Mouse (Mus musculus) heart, adult 2 months (tissue): Measurements from ENCODE around the gene Catsperz. TPM values are rescaled to one million over a fixed set of nuclear protein-coding genes. Genes with fewer than 3 reads are reported as not detected.

ENCODE experiments used
- DNase-seq, 2 experiments: peaks; one replicate each; pipeline ENCODE4 v3.0.0; 2021
- H3K27ac ChIP-seq: fragments of 200-600 bp; 2 replicates; pipeline ENCODE4 v1.8.1; 2022
- H3K27me3 ChIP-seq: fragments of 200-500 bp; 2 replicates; pipeline ENCODE4 v1.6.1; 2012; ENCODE audit warnings: mild to moderate bottlenecking, low read length, inconsistent platforms, mixed read lengths; ENCODE audit not compliant: control insufficient read depth, insufficient read depth
- H3K36me3 ChIP-seq: fragments of 200-500 bp; 2 replicates; pipeline ENCODE4 v1.6.1; 2012; ENCODE audit warnings: low read length, inconsistent platforms; ENCODE audit not compliant: control insufficient read depth, insufficient read depth
- H3K4me1 ChIP-seq: fragments of 200-500 bp; 2 replicates; pipeline ENCODE4 v1.6.1; 2011; ENCODE audit warnings: low read length; ENCODE audit not compliant: control insufficient read depth, insufficient read depth
- H3K4me3 ChIP-seq: fragments of 200-600 bp; 2 replicates; pipeline ENCODE4 v1.8.1; 2022
- H3K79me2 ChIP-seq: fragments of 200-500 bp; replicated peaks from 2 replicates; pipeline ENCODE4 v1.6.1; 2012; ENCODE audit warnings: mild to moderate bottlenecking, inconsistent platforms, low read length, moderate library complexity, mixed read lengths; ENCODE audit not compliant: control insufficient read depth, insufficient read depth
- H3K9ac ChIP-seq: fragments of 200-500 bp; 2 replicates; pipeline ENCODE4 v1.6.1; 2012; ENCODE audit warnings: low read depth, mild to moderate bottlenecking, control low read depth, inconsistent platforms, low read length, mixed read lengths
- CTCF ChIP-seq: fragments of 200-600 bp; IDR thresholded peaks from 2 replicates; pipeline ENCODE4 v1.8.1; 2022; ENCODE audit warnings: antibody characterized with exemption, mild to moderate bottlenecking, moderate library complexity
- EP300 ChIP-seq: fragments of 200-500 bp; IDR thresholded peaks from 2 replicates; pipeline ENCODE4 v1.6.1; 2011; ENCODE audit warnings: low read depth, low read length, control low read depth; ENCODE audit not compliant: insufficient read depth
- POLR2A ChIP-seq: fragments of 200-500 bp; IDR thresholded peaks from 2 replicates; pipeline ENCODE4 v1.6.1; 2011; ENCODE audit warnings: mild to moderate bottlenecking, low read depth, low read length, control low read depth; ENCODE audit not compliant: insufficient read depth
- WGBS: fragments of 180-500 bp; shearing (Covaris S2); methylation state at CpG from one replicate; pipeline ENCODE4 v1.1.7; 2018; 5-methylcytosine and 5-hydroxymethylcytosine counted together
- intact Hi-C: fragments of 180-260 bp; cut with DNase I; formaldehyde crosslinking; loops from one replicate; pipeline ENCODE4 v1.15.1; 2025
- polyA plus RNA-seq: library from polyadenylated mRNA; depleted of rRNA; stranded (reverse); fragments of >200 nt; gene quantifications from 2 replicates; pipeline ENCODE4 v1.2.3, GENCODE M21; 2012
- total RNA-seq, 2 experiments: library from RNA; stranded (reverse); gene quantifications; 2 replicates each; pipeline ENCODE4 v1.2.3; 2021

The Catsperz gene
- total and polyA plus RNA-seq, 3 experiments: 0.23 TPM; not detected in 2

- TF ChIP-seq EP300: 0 out of 2 replicates have a peak, but pooled peaks have one; percentile 9
- no peak for TF ChIP-seq CTCF
- peak; percentile 73 for TF ChIP-seq POLR2A
- WGBS: under 1% methylated on average over 28 of the region's 28 CpGs
- Histone ChIP-seq H3K79me2 (no peaks in the 10 kb centered on the region), H3K4me1 (peaks cover 7% of the 10 kb centered on the region), H3K36me3 (no peaks in the 10 kb centered on the region), H3K27me3 (no peaks in the 10 kb centered on the region), H3K27ac (peak overlapping the region; percentile 97), H3K4me3 (peak overlapping the region; percentile 67), H3K9ac (peak overlapping the region; percentile 88)
- intact Hi-C loops: loop anchor here (1.0 kb wide), 2 partner anchors 8 to 26 kb away; partner anchors contain the start of gene Gpr137
- DNase-seq: peak; percentile 65 to 73
These were observed 25.5 kb upstream of the Catsperz start for GRCm38 (mm10) chr19:6950613-6951153.

- intact Hi-C loops: no loop called here
- 55% methylated on average over 5 of the region's 5 CpGs for WGBS
- no peak overlapping the region; the same call in 1 of the 2 replicates for H3K27ac ChIP-seq
These were observed 24.8 kb upstream of the Catsperz start for GRCm38 (mm10) chr19:6949951-6950350.

GRCm38 (mm10) chr19:6949532-6949931 is 24.4 kb upstream of the Catsperz start:
- intact Hi-C loops: no loop called here
- no peak for DNase-seq
- peaks cover 7% of the 10 kb centered on the region for H3K4me1 ChIP-seq
- H3K27me3 ChIP-seq: no peaks in the 10 kb centered on the region
- H3K4me3 ChIP-seq: no peak overlapping the region
- H3K79me2 ChIP-seq: no peaks in the 10 kb centered on the region
- 88% methylated on average over 5 of the region's 5 CpGs for WGBS
- no peaks in the 10 kb centered on the region for H3K36me3 ChIP-seq
- H3K9ac ChIP-seq: no peak overlapping the region
- no peak overlapping the region for H3K27ac ChIP-seq
- TF ChIP-seq CTCF (no peak), EP300 (no peak), POLR2A (no peak)

More at GRCm38 (mm10) chr19:6949951-6950350, 24.8 kb upstream of the Catsperz start:
- peaks cover 7% of the 10 kb centered on the region for H3K4me1 ChIP-seq
- no peaks in the 10 kb centered on the region for H3K27me3 ChIP-seq
- no peak overlapping the region for H3K4me3 ChIP-seq
- H3K9ac ChIP-seq: no peak overlapping the region
- no peak for DNase-seq
- no peaks in the 10 kb centered on the region for H3K36me3 ChIP-seq
- TF ChIP-seq CTCF (no peak), EP300 (no peak), POLR2A (no peak)
- H3K79me2 ChIP-seq: no peaks in the 10 kb centered on the region

GRCm38 (mm10) chr19:6948186-6948585 is 23.0 kb upstream of the Catsperz start:
- TF ChIP-seq POLR2A: no peak
- no peak for TF ChIP-seq EP300
- no peak for TF ChIP-seq CTCF
- no peaks in the 10 kb centered on the region for H3K27me3 ChIP-seq
- intact Hi-C loops: no loop called here
- H3K9ac ChIP-seq: no peak overlapping the region
- 70% methylated on average over 4 of the region's 4 CpGs for WGBS
- DNase-seq: no peak
- no peak overlapping the region for H3K27ac ChIP-seq
- H3K79me2 ChIP-seq: no peaks in the 10 kb centered on the region
- no peaks in the 10 kb centered on the region for H3K36me3 ChIP-seq
- H3K4me3 ChIP-seq: no peak overlapping the region
- peaks cover 7% of the 10 kb centered on the region for H3K4me1 ChIP-seq

GRCm38 (mm10) chr19:6947742-6948141 is 22.6 kb upstream of the Catsperz start:
- WGBS: 64% methylated on average over 4 of the region's 4 CpGs

GRCm38 (mm10) chr19:6943709-6944108 is 18.5 kb upstream of the Catsperz start:
- H3K27ac ChIP-seq: no peak overlapping the region
- peaks cover 3% of the 10 kb centered on the region for H3K4me1 ChIP-seq
- no peaks in the 10 kb centered on the region for H3K36me3 ChIP-seq
- intact Hi-C loops: loop anchor here (5.0 kb wide), 1 partner anchor 34 kb away; the partner anchor contains the start of gene Plcb3
- no peak overlapping the region for H3K4me3 ChIP-seq
- WGBS: 93% methylated on average over 6 of the region's 6 CpGs
- H3K9ac ChIP-seq: no peak overlapping the region
- no peaks in the 10 kb centered on the region for H3K27me3 ChIP-seq
- H3K79me2 ChIP-seq: no peaks in the 10 kb centered on the region
- TF ChIP-seq POLR2A (no peak), CTCF (no peak), EP300 (no peak)
- no peak for DNase-seq

More at GRCm38 (mm10) chr19:6947742-6948141, 22.6 kb upstream of the Catsperz start:
- H3K36me3 ChIP-seq: no peaks in the 10 kb centered on the region
- DNase-seq: no peak
- no peak for TF ChIP-seq POLR2A
- TF ChIP-seq CTCF: no peak
- TF ChIP-seq EP300: no peak
- H3K27ac ChIP-seq: no peak overlapping the region
- H3K9ac ChIP-seq: no peak overlapping the region
- H3K27me3 ChIP-seq: no peaks in the 10 kb centered on the region
- H3K4me1 ChIP-seq: peaks cover 6% of the 10 kb centered on the region
- no peak overlapping the region for H3K4me3 ChIP-seq
- intact Hi-C loops: no loop called here
- no peaks in the 10 kb centered on the region for H3K79me2 ChIP-seq
